Mouse (Mus musculus) thymus, adult 18-20 months (tissue): Measurements from ENCODE around the gene Trim28.
A peak's percentile ranks its signal among the peaks of the same experiment; 100 is the strongest.

Experiments used
- DNase-seq, 2 experiments: peaks; one replicate each; pipeline ENCODE4 v3.0.0; 2022; ENCODE audit warnings: mixed read lengths in 2 of 2

Trim28 gene

DNA sequence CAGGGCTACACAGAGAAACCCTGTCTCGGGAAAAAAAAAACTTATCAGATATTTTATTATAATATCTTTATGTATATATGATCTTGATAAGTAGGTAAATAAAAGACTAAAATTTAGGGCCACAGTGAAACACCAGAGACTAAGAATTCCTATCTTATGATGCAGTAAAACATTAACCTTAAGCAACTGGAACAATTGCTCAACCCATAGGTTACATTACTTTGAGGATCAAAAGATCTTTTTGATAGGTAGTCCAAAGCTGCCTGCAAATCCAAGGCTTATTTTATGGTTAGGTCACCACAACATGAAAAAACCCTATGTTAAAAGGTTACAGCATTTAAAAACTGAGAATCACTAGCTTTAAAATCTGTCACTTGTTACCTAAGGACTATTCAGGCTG, 2.7 kb downstream of the Trim28 start:
- DNase-seq: no peak

DNA sequence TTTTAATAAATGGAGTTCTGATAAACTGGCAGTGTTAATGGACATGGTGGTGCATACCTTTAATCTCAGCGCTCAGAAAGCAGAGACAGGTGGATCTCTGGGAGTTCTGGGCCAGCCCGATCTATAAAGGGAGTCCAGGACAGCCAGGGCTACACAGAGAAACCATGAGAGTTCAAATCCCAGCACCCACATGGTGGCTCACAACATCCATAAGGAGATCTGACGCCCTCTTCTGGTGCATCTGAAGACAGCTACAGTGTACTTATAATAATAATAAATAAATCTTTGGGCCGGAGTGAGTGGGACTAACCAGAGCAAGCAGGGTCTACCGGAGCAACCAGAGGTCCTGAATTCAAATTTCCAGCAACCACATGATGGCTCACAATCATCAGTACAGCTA, 4.5 kb downstream of the Trim28 start:
- DNase-seq: no peak

DNA sequence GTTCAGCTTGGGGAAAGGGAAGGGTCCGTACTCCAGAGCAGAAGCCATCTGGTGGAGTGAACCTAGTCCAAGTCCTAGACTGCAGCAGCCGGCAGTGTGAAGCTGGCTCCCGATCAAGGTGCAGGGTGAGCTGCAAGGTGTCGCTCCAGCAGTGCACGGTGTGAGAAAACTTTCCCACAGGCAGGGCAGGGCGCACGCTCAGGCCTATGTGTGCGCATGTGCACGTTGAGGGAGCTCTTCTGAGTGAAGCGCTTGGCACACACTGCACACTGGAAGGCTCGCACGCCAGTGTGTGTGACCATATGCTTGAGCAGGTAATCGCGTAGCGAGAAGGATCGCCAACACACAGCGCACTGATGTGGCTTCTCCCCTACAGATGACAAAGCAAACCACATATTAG, 7.1 kb downstream of the Trim28 start:
- no peak for DNase-seq

DNA sequence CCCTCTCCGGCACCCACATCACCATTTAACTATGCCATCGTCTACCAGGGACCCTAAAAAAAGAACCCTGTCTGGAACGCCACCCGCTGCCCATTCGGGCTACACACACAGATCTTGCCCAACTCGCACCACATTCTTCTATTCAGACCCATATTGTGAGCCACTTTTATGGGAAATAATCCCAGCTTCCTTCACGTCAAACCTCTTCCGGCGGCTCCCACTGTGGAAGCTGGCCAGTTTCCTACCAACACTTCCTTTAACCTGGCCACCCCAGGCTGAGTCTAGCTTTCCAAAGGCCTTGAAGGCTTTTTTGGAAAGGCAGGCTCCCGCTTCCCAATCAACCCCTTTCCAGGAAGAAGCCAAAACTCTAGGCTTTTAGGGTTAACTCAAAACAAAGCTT, 7.6 kb downstream of the Trim28 start:
- DNase-seq: no peak

DNA sequence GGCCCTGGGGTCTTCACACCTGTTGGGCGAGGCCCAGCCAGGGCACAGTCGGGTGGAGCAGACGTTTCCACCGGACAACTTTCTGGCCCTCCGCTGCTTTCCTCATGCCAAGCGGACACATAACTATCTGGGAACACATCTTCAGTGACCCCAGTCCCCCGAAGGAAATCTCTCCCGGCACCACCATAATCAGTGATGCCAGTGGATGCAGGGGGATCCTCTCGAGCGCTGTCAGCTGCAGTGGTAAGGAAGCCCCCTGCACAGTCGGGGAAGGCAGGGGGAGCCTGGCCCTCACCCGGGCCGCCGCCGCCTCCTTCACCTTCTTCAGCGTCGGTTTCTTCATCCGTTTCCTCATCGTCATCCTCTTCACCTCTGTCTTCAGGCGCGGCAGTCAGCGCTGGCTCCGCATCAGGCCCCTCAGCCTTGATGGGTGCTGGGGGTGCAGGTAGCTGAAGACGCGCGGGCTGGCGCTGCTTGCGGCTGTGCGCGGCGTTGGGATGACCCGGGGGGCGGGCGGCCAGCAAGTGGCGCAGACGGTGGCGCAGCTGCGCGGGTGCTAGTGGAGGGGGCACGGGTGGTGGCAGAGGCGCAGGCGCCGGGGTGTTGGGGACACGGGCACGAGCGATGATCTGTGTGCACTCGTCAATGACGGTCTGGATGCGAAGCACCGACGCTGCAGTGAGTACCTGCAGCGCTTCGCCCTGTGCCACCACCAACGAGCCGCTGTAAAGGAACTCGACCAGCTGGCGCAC, 8.6 kb downstream of the Trim28 start:
- DNase-seq: no peak

DNA sequence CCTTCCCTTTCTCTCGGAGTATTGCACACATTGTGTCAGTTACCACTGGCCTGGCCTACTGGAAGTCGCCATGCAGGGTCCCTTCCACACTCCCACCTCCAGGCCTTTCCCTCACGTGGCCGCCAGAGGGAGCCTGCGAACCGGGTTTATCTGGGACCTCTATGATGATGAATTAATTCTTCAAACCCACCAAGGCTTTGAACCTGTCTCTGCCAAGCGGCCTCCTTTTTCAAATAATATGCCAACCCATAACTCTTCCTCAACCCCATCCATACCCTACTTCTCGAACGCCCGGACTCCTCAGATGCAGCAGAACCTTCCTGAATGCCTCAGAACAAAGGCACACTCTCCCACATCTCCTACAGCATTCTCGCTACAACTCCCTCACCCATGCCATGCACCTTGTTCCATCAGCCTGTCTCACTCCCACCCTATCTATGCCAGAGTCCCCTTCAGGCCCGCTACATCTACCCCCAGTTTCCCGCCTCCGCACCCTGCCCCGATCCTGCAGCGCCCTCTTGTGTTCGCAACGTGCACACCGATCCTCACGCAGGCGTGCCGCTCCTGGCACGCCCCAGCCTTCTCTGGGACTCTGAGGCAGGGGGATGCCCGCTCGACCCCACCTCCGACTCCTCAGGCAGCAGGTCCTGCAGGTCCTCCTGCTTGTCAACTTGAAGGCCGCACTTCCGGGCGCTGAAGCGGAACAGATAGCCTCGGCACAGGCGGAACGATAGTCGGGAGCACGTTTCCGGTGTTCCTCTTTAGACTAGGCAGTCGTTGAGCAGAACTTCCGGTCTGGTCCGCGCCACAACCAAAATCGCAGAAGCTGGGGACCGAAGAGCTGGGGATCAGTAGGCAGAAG, 10.5 kb downstream of the Trim28 start:
- DNase-seq: peak; percentile 78 to 90

DNA sequence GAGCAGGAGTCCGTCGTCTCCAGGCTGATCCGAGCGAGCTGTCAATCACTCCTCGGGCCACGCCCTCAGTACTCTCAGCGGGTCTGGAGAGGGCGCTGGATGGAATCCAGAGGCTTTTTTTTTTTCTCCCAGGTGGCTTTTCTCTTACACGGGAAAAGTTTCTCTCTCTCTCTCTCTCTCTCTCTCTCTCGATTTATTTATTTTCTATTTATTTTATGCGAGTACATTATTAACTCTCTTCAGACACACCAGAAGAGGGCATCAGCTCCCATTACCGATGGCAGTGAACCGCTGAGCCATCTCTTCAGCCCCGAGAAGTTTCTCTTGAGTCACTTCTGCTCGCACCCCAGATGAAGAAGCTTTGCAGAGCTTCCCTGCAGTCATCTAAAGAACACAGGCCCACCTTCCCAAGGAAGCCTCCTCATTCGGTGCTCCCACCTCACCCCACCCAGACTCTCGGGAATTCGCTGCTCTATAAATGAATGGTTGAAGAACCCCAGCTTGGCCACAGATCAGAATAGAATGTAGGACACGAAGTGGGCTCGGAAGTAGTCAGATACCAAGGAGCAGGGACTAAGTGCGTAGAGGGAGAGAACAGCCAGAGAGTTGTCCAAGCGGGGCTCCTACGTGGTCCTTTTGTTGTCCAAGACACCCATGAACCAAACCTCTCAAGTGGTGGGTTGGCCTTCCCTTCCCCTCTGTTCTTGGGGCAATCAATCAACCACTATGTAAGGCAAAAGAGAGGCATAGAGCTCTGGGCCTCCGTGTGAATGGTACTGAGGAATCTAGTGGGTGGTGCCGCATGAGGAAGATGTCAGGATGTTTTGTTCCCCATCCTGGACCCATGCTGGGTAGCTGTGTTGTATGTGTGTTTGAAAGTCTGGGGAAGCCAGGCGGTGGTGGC, 11.3 kb downstream of the Trim28 start, which contains the start of gene Zbtb45:
Zbtb45 (minus strand) TSS at position 30 of the 904 bp plus-strand sequence.
- DNase-seq: no peak

DNA sequence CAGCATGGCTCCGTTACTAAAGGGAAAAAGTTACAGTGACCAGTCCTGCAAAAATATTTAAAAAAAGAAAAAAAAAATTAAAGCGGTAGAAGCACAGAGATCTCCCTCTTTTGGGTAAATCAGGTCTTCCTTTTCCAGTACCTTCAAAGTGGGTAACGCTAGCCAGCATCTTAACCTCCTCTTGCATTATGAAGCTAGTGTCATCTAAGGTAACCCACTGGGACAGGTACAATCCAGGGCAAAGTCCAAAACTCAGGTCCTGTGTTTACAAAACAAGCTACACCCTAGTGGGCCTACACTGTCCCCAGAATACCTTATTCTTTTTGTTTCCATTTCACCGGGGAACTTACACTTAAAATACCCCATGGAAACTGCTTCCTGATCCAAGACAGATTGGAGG, 14.8 kb downstream of the Trim28 start:
- DNase-seq: no peak

DNA sequence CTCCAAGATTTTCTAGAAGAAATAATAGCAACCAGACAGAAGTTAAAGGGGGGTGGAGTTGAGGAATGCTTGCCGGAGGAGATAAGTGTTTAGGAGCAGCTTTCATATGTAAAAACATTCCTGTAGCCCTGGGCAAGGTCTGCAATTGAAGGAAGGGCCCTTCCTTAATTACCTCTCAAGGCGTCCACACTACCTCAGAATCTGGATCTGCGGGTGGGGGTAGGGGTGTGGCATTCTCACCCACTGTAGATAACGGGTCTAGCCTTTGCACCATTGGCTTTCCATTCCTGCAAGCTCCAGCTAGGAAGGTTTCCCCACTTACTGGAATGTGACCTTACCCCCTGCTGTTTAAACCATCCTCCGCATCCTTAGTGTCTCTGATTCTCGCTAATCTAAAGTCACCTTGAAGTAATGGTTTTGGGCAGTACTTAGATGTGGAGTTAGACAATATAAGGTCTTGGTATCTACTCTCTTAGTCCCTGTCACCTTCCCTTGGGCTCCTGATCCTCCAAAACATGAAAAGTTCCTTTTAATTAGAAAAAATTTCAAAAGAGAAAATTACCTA, 15.4 kb downstream of the Trim28 start:
- DNase-seq: no peak

DNA sequence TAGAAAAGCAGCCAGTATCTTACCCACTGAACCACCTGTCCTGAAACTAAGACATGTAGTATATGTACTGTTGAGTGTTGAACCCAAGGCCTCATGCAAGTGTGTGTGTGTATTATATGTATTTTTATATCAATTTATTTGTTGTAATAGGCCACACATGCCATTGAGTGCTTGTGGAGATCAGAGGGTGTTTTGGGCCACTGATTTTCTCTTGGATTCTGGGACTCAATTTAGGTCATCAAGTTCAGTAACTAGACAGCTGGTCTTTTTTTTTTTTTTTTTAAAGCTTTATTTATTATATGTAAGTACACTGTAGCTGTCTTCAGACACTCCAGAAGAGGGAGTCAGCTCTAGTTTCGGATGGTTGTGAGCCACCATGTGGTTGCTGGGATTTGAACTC, 16.3 kb downstream of the Trim28 start:
- no peak for DNase-seq

DNA sequence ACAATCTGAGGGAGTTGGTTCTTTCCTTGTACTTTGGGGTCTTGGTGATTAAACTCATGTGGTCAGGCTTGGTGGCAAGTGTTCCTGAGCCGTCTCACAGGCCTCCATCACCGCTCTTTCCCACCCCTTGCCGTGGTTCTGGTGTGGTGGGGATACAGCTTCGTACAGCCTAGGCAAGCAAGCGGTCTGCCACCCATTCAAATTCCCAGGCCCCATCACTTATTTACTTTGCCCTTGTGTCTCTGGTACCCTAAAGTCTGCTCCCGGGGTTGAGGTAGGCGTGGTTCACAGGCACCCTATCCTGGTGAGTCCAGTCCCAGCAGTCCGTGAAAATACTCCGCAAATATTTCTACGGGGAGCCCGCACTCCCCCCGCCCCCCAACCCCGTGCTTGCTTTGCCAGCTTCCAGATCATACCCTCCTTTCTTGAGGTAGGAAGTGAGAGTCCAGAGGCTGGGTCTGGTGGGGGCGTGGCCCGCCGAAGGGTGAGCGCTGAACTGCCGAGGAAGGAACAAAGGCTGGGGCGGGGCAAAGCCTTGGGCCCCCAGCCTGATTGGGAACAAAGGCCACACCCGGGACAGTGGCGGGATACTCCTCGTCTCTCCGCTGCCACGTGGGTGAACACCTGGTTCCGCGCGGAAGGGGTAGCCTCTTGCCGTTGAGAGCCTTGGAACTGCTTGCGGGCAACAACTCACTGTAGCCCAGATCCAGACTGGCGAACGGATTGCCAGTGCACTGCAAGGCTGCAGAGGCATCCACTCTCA, 24.0 kb downstream of the Trim28 start:
- DNase-seq: peak; percentile 72 to 82

DNA sequence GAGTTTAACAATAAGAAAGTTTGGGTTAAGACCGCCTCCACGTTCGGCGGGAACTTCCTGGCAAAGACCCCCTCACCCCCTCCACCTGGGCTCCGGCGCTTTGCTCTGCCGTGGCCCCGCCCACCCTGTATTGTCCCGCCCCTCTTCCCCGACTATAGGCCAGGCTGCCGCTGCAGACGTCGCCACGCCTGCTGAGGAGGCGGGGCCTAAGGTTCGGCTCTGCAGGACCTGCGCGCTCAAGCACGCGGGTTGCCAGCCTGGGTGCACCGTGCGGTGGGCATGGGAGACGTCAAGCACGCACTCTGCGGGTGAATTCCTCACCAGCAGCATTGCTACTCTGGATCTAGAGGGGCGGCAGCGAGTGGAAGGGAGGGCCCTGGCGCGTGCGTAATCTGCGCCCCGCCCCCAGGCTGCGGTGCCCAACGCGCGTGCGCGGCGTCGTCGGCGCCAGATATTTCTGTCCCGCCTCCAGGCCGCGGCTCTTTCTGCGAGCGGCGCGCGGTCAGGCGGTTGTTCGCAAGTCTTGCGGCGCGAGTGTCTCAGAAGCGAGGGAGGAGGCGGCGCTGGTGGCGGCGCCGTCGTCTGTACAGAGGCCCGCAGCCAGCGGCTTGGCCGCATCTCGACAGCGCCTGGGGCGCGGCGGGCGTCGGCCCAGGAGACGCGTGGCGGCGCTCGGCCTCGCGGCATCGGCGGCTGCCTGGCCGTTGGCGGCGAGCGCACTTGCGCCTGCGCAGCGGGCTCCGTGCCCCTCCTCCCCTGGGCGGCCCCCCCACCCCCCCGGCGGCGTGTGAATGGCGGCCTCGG, 25.2 kb downstream of the Trim28 start:
- peak; percentile 83 to 89 for DNase-seq

DNA sequence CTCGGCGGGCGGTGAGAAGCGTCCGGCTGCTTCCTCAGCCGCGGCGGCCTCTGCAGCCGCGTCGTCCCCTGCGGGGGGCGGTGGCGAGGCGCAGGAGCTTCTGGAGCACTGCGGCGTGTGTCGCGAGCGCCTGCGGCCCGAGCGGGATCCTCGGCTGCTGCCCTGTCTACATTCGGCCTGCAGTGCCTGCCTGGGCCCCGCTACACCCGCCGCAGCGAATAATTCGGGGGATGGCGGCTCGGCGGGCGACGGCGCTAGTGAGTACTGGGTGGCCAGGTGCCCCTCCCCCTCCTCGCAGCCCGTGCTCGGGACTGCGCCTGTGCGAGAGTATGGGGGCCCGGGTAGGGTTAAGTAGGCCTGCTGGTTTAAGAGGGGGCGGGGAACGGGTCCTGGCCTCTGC, 25.9 kb downstream of the Trim28 start:
- DNase-seq: peak; percentile 71 to 74

DNA sequence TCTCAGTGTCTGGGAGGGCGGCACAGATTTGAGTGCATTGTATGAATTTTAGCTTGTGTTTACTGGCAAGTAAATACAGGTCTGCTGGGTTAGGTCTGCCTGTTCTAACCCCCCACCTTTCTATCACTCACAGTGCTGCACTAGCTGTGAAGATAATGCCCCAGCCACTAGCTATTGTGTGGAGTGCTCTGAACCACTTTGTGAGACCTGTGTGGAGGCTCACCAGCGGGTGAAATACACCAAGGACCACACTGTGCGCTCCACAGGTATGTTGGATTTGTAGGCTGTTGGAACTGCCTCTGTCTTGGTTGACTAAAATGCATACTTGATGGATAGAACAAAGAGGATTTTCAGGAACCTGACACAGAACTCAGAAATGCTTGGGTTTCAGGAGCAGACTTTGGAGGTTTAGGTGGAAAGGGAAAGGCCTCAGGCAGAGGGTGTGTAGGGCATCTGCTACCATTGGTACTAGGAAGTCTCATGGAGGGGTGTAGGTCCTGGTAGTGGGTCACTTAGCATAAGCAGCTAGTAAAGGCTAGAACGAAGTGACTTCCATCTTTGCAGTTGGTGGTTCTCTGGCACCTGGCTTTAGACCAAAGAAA, 26.7 kb downstream of the Trim28 start:
- DNase-seq: no peak

DNA sequence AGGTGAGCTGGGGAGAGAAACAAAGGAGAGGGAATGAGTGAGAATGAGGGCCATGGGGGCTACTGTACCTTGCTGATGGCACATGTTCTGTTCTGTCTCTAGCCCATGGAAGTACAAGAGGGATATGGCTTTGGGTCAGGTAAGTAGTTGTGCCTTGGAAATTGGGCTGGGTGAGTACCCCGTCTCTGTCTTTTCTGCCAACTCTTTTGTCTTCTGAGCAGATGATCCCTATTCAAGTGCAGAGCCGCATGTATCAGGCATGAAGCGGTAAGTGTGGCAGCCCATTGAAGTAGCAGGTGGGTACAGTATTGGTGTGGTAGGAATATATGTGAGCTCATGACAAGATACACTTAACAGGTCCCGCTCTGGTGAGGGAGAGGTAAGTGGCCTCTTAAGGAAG, 30.1 kb downstream of the Trim28 start:
- no peak for DNase-seq

DNA sequence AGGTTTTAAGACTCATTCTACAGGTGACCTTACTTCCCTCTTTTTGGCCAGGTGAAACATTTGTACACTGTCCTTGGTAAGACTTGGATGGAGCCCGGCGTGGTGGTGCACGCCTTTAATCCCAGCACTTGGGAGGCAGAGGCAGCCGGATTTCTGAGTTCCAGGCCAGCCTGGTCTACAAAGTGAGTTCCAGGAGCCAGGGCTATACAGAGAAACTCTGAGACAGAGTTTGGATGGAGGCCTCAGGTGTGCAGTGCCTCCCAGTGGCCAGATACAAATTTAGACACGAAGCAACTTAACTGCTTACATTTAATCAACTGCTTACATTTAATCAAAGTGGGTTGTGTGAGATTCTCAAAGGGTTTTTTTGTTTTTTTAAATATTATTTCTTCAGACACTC, 32.2 kb downstream of the Trim28 start:
- DNase-seq: no peak

DNA sequence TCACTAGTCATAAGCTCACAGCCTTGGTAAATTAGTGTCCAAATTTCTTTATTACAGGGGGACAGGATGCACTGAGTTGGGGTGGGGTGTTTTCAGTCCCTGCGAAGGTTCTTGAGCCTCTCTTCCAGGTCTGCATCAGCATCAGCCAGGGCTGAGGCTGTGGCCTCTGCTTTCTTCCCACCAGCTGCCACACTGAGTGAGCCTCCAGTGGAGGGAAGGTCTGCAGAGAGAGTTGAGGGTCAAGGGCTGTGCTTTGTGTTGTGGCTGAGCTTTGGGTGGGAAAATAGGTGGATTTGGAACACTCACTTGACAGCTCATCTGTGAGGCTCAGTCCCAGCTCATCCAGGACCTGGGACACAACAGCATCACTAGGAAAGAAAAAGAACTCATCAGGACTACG, 33.1 kb downstream of the Trim28 start:
- DNase-seq: no peak

DNA sequence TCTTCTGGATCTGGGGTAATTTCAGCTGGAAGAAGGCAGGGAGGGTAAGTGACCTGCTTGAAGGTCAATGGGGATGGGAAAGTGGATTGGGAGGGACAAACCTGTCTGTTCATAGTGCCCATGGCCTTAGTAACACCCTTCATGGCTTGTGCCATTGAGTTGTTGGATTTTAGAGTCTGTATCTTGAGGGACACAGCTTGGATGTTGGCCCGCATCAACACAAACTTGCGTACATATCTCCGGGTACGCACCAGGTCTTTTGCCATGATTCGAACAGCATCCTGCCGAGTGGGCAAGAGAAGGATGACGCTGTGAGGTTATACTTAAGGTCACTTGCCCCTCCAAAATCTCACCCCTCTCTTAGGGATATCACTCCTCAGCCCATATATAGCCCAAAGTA, 33.6 kb downstream of the Trim28 start:
- no peak for DNase-seq

DNA sequence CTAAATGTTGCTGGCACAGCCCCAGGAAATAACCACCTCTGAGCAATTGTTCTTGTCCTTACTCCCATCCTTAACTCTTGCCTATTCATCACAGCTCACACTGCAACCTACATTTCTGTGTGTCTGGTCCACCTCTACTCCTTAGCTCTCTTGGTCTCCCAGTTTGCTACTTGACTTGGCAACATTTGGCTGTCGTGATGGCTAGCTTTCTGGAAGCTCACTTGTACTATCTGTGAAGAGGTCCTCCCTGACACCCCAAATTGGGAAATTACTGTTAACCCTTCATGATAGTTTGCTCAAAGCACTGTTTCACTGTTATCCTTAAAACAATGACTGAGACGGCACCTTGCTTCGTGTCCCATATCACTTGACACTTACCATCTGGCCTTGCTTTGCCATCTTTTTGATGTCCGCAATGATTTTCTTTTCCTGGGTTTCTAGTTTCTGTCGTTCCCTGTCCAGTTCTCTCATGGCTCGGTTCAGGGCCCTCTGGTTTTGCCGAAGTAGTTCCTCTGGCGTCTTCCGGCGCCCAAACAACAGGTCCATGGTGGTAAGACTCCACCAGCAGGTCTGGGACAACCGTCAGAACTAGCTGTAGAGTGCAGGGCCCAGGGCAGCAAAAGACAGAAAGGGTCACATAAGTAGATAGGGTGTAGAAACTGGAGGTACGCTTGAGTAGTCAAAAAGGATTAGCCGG, 34.7 kb downstream of the Trim28 start:
- DNase-seq: no peak
